Mouse (Mus musculus): ENCODE data around the gene Sp100. TPM values are rescaled to one million over a fixed set of nuclear protein-coding genes. Genes with fewer than 3 reads are reported as not detected.
"Not testable (repeated sequence)": the region's sequence is repeated elsewhere in the genome, so short reads cannot be mapped to it uniquely, and the experiment has no call there.

Sp100 gene
- polyA plus RNA-seq, 1 experiment from 2014 or later: 0.40 TPM

GRCm38 (mm10) chr1:85657211-85657610 lies 7.4 kb downstream of the Sp100 start:
- ATAC-seq (replicated peaks): not testable (repeated sequence)

GRCm38 (mm10) chr1:85664266-85664665 lies 14.5 kb downstream of the Sp100 start:
- no peak overlapping the region for H3K27ac ChIP-seq
- H3K9me3 ChIP-seq: no peaks in the 10 kb centered on the region
- H3K4me2 ChIP-seq: no peak overlapping the region
- H3K9ac ChIP-seq: no peak overlapping the region
- no peak overlapping the region for H3K4me3 ChIP-seq
- no peaks in the 10 kb centered on the region for H3K4me1 ChIP-seq
- ATAC-seq (replicated peaks): no peak
- no peaks in the 10 kb centered on the region for H3K36me3 ChIP-seq (replicated peaks)
- no peaks in the 10 kb centered on the region for H3K27me3 ChIP-seq (replicated peaks)

More at GRCm38 (mm10) chr1:85657211-85657610, 7.4 kb downstream of the Sp100 start:
- H3K9me3 ChIP-seq; H3K4me3 ChIP-seq; H3K9ac ChIP-seq; H3K4me1 ChIP-seq; H3K36me3 ChIP-seq (replicated peaks); H3K4me2 ChIP-seq; H3K27ac ChIP-seq; H3K27me3 ChIP-seq (replicated peaks): not testable (repeated sequence)
- 93% methylated on average over 2 of the region's 2 CpGs for WGBS

GRCm38 (mm10) chr1:85680226-85680625 lies 30.4 kb downstream of the Sp100 start:
- Histone ChIP-seq H3K4me3 (no peak overlapping the region), H3K36me3 (replicated peaks) (no peaks in the 10 kb centered on the region), H3K4me2 (no peak overlapping the region), H3K9ac (no peak overlapping the region), H3K27me3 (replicated peaks) (no peaks in the 10 kb centered on the region), H3K4me1 (no peaks in the 10 kb centered on the region), H3K9me3 (no peaks in the 10 kb centered on the region), H3K27ac (no peak overlapping the region)
- WGBS: 68% methylated on average over 4 of the region's 4 CpGs
- no peak for ATAC-seq (replicated peaks)

GRCm38 (mm10) chr1:85686666-85687065 lies 36.9 kb downstream of the Sp100 start:
- H3K4me3 ChIP-seq: no peak overlapping the region
- WGBS: 83% methylated on average over 5 of the region's 5 CpGs
- no peaks in the 10 kb centered on the region for H3K4me1 ChIP-seq
- H3K27ac ChIP-seq: no peak overlapping the region
- H3K9ac ChIP-seq: no peak overlapping the region
- no peak for ATAC-seq (replicated peaks)
- H3K4me2 ChIP-seq: no peak overlapping the region
- no peaks in the 10 kb centered on the region for H3K27me3 ChIP-seq (replicated peaks)
- H3K36me3 ChIP-seq (replicated peaks): no peaks in the 10 kb centered on the region
- H3K9me3 ChIP-seq: no peaks in the 10 kb centered on the region

GRCm38 (mm10) chr1:85687346-85687745 lies 37.6 kb downstream of the Sp100 start:
- WGBS: 74% methylated on average over 5 of the region's 5 CpGs
- H3K4me2 ChIP-seq: no peak overlapping the region
- no peak for ATAC-seq (replicated peaks)
- H3K27me3 ChIP-seq (replicated peaks): no peaks in the 10 kb centered on the region
- H3K27ac ChIP-seq: no peak overlapping the region
- H3K36me3 ChIP-seq (replicated peaks): no peaks in the 10 kb centered on the region
- no peaks in the 10 kb centered on the region for H3K9me3 ChIP-seq
- H3K4me3 ChIP-seq: no peak overlapping the region
- no peak overlapping the region for H3K9ac ChIP-seq
- no peaks in the 10 kb centered on the region for H3K4me1 ChIP-seq

GRCm38 (mm10) chr1:85690544-85690943 lies 40.8 kb downstream of the Sp100 start:
- H3K4me3 ChIP-seq: no peak overlapping the region
- H3K36me3 ChIP-seq (replicated peaks): no peaks in the 10 kb centered on the region
- no peaks in the 10 kb centered on the region for H3K9me3 ChIP-seq
- no peak overlapping the region for H3K4me2 ChIP-seq
- no peaks in the 10 kb centered on the region for H3K4me1 ChIP-seq
- ATAC-seq (replicated peaks): no peak
- no peaks in the 10 kb centered on the region for H3K27me3 ChIP-seq (replicated peaks)
- no peak overlapping the region for H3K27ac ChIP-seq
- 91% methylated on average over 3 of the region's 3 CpGs for WGBS
- H3K9ac ChIP-seq: no peak overlapping the region

GRCm38 (mm10) chr1:85692281-85692680 lies 42.5 kb downstream of the Sp100 start:
- H3K36me3 ChIP-seq (replicated peaks): no peaks in the 10 kb centered on the region
- H3K4me1 ChIP-seq: no peaks in the 10 kb centered on the region
- no peak overlapping the region for H3K9ac ChIP-seq
- ATAC-seq (replicated peaks): no peak
- no peaks in the 10 kb centered on the region for H3K9me3 ChIP-seq
- H3K4me2 ChIP-seq: no peak overlapping the region
- H3K27ac ChIP-seq: no peak overlapping the region
- no peaks in the 10 kb centered on the region for H3K27me3 ChIP-seq (replicated peaks)
- no peak overlapping the region for H3K4me3 ChIP-seq
- WGBS: 64% methylated on average over 1 of the region's 1 CpGs

GRCm38 (mm10) chr1:85693280-85693679 lies 43.5 kb downstream of the Sp100 start:
- Histone ChIP-seq H3K4me2 (no peak overlapping the region), H3K9ac (no peak overlapping the region), H3K27ac (no peak overlapping the region), H3K4me3 (no peak overlapping the region), H3K9me3 (no peaks in the 10 kb centered on the region), H3K4me1 (no peaks in the 10 kb centered on the region), H3K36me3 (replicated peaks) (no peaks in the 10 kb centered on the region), H3K27me3 (replicated peaks) (no peaks in the 10 kb centered on the region)
- WGBS: 79% methylated on average over 3 of the region's 3 CpGs
- ATAC-seq (replicated peaks): no peak

GRCm38 (mm10) chr1:85695646-85696045 lies 45.9 kb downstream of the Sp100 start:
- no peak for ATAC-seq (replicated peaks)
- 82% methylated on average over 3 of the region's 3 CpGs for WGBS
- H3K36me3 ChIP-seq (replicated peaks): no peaks in the 10 kb centered on the region

GRCm38 (mm10) chr1:85697721-85698493 lies 48.1 kb downstream of the Sp100 start:
- ATAC-seq (replicated peaks): no peak
- Histone ChIP-seq H3K36me3 (replicated peaks) (no peaks in the 10 kb centered on the region), H3K9me3 (no peaks in the 10 kb centered on the region), H3K9ac (no peak overlapping the region), H3K27ac (no peak overlapping the region), H3K27me3 (replicated peaks) (no peaks in the 10 kb centered on the region), H3K4me2 (no peak overlapping the region), H3K4me1 (no peaks in the 10 kb centered on the region), H3K4me3 (no peak overlapping the region)
- WGBS: 85% methylated on average over 4 of the region's 4 CpGs

More at GRCm38 (mm10) chr1:85695646-85696045, 45.9 kb downstream of the Sp100 start:
- Histone ChIP-seq H3K9ac (no peak overlapping the region), H3K4me2 (no peak overlapping the region), H3K9me3 (no peaks in the 10 kb centered on the region), H3K4me1 (no peaks in the 10 kb centered on the region), H3K27me3 (replicated peaks) (no peaks in the 10 kb centered on the region), H3K27ac (no peak overlapping the region), H3K4me3 (no peak overlapping the region)

GRCm38 (mm10) chr1:85702531-85702930 lies 52.7 kb downstream of the Sp100 start:
- H3K4me2 ChIP-seq: no peak overlapping the region
- H3K9me3 ChIP-seq: no peaks in the 10 kb centered on the region
- no peaks in the 10 kb centered on the region for H3K4me1 ChIP-seq
- no peaks in the 10 kb centered on the region for H3K27me3 ChIP-seq (replicated peaks)
- WGBS: 78% methylated on average over 4 of the region's 4 CpGs
- no peak overlapping the region for H3K9ac ChIP-seq
- 0 out of 2 replicates have a peak, but pooled peaks have one; percentile 15 for ATAC-seq (replicated peaks)
- H3K4me3 ChIP-seq: no peak overlapping the region
- H3K27ac ChIP-seq: no peak overlapping the region
- no peaks in the 10 kb centered on the region for H3K36me3 ChIP-seq (replicated peaks)

- H3K4me1 ChIP-seq: no peaks in the 10 kb centered on the region
- H3K27ac ChIP-seq: peak overlapping the region; percentile 53
Measured at GRCm38 (mm10) chr1:85703245-85704186, 53.7 kb downstream of the Sp100 start.

More at GRCm38 (mm10) chr1:85703245-85704186, 53.7 kb downstream of the Sp100 start:
- no peaks in the 10 kb centered on the region for H3K36me3 ChIP-seq (replicated peaks)
- H3K4me2 ChIP-seq: peak overlapping the region; percentile 44
- 29% methylated on average over 22 of the region's 22 CpGs for WGBS
- peak; percentile 100 for ATAC-seq (replicated peaks)
- no peaks in the 10 kb centered on the region for H3K9me3 ChIP-seq
- H3K9ac ChIP-seq: peak overlapping the region; percentile 22; the same call in 1 of the 2 replicates
- peak overlapping the region; percentile 36 for H3K4me3 ChIP-seq
- H3K27me3 ChIP-seq (replicated peaks): no peaks in the 10 kb centered on the region
